Mouse (Mus musculus): Measurements from ENCODE around the gene Veph1. TPM values are rescaled to one million over a fixed set of nuclear protein-coding genes. Genes with fewer than 3 reads are reported as not detected.

The Veph1 gene
- total RNA-seq, 1 experiment from 2014 or later = not detected

DNA sequence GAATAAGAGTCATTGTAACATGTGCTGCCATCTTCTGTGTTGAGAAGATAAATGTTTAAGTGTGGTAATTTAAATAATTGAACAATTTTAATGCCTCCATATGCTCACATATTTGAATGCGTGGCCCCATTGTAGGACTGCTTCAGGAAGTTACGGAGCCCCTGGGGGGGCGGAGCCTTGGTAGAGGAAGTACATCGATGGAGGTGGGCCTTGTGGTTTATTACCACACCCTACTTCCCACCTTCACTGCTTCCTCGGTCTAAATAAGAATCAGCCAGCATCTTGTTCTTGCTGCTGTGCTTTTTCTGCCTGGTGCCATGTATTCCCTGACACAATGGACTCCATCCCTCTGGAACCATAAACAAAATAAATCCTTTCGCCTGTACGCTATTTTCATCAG, 241.0 kb downstream of the Veph1 start:
- ATAC-seq (ENCODE audit: extremely low read depth, insufficient number of reproducible peaks, low FRiP score, poor library complexity, severe bottlenecking) = 0 out of 2 replicates have a peak, but pooled peaks have one; percentile 23

DNA sequence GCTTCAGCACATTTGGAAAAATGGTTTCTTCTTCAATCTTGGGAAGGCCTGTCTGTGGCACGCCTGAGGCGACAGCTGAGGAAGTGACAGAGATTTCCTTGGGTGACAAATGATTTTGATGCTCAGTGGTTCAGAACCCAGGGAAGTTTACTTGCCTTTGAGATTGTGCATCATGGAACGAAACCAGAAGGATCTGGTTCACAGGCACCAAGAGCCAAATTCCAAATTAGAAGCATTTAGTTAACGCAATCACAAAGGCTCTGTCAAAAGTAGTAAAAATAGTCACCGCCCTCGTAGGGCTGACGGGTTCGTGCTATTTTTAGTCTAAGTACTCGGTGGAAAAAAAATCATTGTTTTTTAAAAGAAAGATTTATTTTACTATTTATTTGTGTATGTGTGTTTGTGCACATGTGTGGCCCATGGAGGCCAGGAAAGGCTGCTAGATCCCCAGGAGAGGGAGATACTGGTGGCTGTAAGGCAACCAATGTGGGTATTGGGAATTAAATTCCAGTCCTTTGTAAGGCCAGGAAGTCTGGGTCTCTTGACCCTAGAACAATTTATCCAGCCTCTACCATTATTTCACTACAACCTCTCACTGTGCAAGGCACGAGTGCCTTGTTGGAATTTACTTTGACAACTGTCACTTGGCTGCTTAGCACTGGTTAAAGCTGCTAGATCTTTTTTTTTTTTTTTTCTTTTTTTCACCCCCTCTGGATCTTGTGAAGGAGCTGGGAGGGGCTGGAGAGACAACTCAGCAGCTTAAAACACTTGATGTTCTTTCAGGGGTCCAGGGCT, 246.3 kb downstream of the Veph1 start:
- no peak for ATAC-seq (ENCODE audit: extremely low read depth, insufficient number of reproducible peaks, low FRiP score, poor library complexity, severe bottlenecking)

- no peak for ATAC-seq (ENCODE audit: extremely low read depth, insufficient number of reproducible peaks, low FRiP score, poor library complexity, severe bottlenecking)
Measured at GRCm38 (mm10) chr3:66040857-66041494, 255.7 kb downstream of the Veph1 start.

DNA sequence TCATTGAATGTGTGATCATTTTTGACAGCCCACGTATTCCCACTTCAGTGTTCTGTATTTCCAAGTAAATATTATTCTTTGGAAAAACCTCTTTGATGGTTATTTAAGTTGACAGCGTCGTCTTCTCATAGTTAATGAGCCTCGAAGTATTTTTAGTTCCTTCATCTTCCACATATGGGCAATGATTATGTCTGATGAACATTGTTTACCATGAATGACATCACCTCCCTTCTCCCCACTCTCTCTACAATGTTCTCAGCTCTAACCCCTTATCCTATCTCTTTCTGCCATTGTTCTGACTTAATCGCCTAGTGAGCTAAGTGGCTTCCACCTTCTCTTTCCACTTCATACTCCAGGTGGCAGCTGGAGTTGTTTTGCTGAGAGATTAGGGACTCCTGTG, 261.4 kb downstream of the Veph1 start:
- ATAC-seq (ENCODE audit: extremely low read depth, insufficient number of reproducible peaks, low FRiP score, poor library complexity, severe bottlenecking) = no peak

- ATAC-seq (ENCODE audit: extremely low read depth, insufficient number of reproducible peaks, low FRiP score, poor library complexity, severe bottlenecking) = no peak
Measured at GRCm38 (mm10) chr3:66033346-66033745, 263.3 kb downstream of the Veph1 start.

DNA sequence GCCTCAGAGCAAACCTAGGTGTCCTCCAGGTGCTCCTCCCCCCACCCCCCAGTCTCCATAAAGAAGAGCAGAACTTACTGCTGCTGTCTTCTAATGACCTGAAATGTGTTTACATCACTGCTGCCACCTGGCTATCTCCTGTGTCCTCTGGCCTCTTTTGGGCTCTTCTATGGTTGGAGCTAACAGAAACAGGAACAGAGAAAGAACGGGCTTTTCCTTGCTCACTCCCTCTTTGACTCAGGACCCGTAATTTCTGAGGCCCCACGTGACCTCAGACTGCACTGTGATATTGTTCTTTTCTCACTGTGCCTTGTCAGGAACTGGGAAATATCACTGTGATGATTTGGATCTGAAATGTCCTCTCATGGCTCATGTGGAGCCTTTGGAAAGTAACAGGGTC, 271.2 kb downstream of the Veph1 start:
- no peak for ATAC-seq (ENCODE audit: extremely low read depth, insufficient number of reproducible peaks, low FRiP score, poor library complexity, severe bottlenecking)

- ATAC-seq (ENCODE audit: extremely low read depth, insufficient number of reproducible peaks, low FRiP score, poor library complexity, severe bottlenecking) = no peak
Measured at GRCm38 (mm10) chr3:66024220-66024792, 272.3 kb downstream of the Veph1 start.

GRCm38 (mm10) chr3:66019171-66019570, 277.5 kb downstream of the Veph1 start:
- ATAC-seq (ENCODE audit: extremely low read depth, insufficient number of reproducible peaks, low FRiP score, poor library complexity, severe bottlenecking) = no peak

- no peak for ATAC-seq (ENCODE audit: extremely low read depth, insufficient number of reproducible peaks, low FRiP score, poor library complexity, severe bottlenecking)
Measured at GRCm38 (mm10) chr3:66007632-66008401, 288.8 kb downstream of the Veph1 start.

DNA sequence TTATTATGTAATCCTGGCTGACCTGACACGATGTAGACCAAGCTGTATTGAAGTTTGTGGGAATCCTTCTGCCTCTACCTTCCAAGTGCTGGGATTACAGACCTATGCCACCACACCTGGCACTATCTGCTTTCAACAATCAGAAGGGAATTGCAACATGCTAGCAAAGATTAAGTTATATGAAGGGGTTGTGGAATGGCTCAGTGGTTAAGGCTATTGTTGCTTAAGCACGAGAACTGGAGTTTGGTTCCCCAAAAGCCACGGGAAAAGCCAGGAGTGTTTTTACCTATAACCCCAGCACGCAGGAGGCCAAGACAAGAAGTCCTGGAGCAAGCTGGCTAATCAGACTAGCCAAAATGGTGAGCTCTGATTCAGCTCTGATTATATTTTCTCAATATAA, 291.6 kb downstream of the Veph1 start:
- ATAC-seq (ENCODE audit: extremely low read depth, insufficient number of reproducible peaks, low FRiP score, poor library complexity, severe bottlenecking) = no peak

DNA sequence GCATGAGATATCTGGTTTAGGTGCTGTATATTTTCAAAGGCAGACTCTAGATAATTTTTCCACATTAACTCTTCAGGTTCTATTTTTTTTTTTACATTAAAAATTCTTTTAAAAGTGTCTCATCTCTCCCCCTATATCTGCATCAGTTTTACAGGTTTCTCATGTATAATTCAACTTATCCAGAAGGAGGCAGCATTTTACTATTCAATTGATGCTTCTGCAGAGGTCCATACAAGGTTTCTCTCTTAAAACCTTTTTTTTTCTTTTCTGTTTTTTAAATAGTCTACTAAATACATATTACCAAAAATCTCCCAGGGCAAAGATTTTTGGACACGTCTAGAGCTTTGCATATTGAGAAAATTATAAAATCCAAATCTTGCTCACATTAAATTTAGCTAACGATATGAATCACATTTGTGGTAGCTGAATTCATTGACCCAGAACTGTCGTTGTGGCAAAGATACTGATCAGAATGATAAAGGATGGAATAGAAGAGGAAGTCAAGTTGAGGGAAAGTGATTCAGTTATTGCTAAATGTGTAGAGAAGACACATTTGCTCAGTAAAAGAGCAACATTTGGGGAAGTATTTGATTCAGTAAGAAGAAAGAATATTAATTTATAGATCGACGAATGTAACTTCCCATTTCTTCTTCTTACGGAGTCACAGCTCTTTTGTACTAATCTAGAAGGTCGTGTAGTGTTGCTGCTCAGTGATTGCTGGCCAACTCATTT, 292.3 kb downstream of the Veph1 start:
- ATAC-seq (ENCODE audit: extremely low read depth, insufficient number of reproducible peaks, low FRiP score, poor library complexity, severe bottlenecking) = no peak

Other genes starting within 250 kb of the Veph1 start
- not detected in 2 replicates for gene Ptx3, start 76.9 kb downstream of the Veph1 start, total RNA-seq (2017)